Mouse (Mus musculus) neural tube, embryonic 12.5 days (tissue): ENCODE results near the gene Fkbp5. TPM values are rescaled to one million over a fixed set of nuclear protein-coding genes. Genes with fewer than 3 reads are reported as not detected.
"Not testable (repeated sequence)": the region's sequence is repeated elsewhere in the genome, so short reads cannot be mapped to it uniquely, and the experiment has no call there.

Experiments used
- ATAC-seq: fragments of 200-750 bp; cut with Nextera tagmentation; 2 replicates; pipeline ENCODE4 v1.8.0; 2017; ENCODE audit warnings: low read depth, mild to moderate bottlenecking, moderate TSS enrichment, moderate library complexity; ENCODE audit not compliant: low FRiP score
- H3K27ac ChIP-seq: fragments of 300-500 bp; sonication (generic); 2 replicates; pipeline ENCODE4 v1.5.1; 2016
- H3K27me3 ChIP-seq: fragments of 300-500 bp; sonication (generic); replicated peaks from 2 replicates; pipeline ENCODE4 v1.6.1; 2016; ENCODE audit warnings: mild to moderate bottlenecking
- H3K36me3 ChIP-seq: fragments of 300-500 bp; sonication (generic); 2 replicates; pipeline ENCODE4 v1.6.1; 2016; ENCODE audit warnings: mild to moderate bottlenecking
- H3K4me1 ChIP-seq: fragments of 300-500 bp; sonication (generic); 2 replicates; pipeline ENCODE4 v1.6.1; 2016
- H3K4me2 ChIP-seq: fragments of 300-500 bp; sonication (generic); replicated peaks from 2 replicates; pipeline ENCODE4 v1.6.1; 2016; ENCODE audit warnings: mild to moderate bottlenecking
- H3K4me3 ChIP-seq: fragments of 300-500 bp; sonication (generic); 2 replicates; pipeline ENCODE4 v1.5.1; 2016
- H3K9ac ChIP-seq: fragments of 300-500 bp; sonication (generic); 2 replicates; pipeline ENCODE4 v1.6.1; 2016; ENCODE audit warnings: mild to moderate bottlenecking
- H3K9me3 ChIP-seq: fragments of 300-500 bp; sonication (generic); 2 replicates; pipeline ENCODE4 v1.6.1; 2016; ENCODE audit warnings: mild to moderate bottlenecking
- WGBS: fragments of 180-500 bp; shearing (Covaris S2); methylation state at CpG from one replicate; pipeline ENCODE4 v1.1.7; 2016; 5-methylcytosine and 5-hydroxymethylcytosine counted together
- polyA plus RNA-seq: library from polyadenylated mRNA; unstranded; fragments of >200 nt; fragmentation: Nextera tagmentation; extraction: Ambion mirVana; gene quantifications from 2 replicates; pipeline ENCODE4 v1.2.1, GENCODE M21; 2016

Gene Fkbp5
- polyA plus RNA-seq, 1 experiment from 2014 or later = 34.1 TPM

DNA sequence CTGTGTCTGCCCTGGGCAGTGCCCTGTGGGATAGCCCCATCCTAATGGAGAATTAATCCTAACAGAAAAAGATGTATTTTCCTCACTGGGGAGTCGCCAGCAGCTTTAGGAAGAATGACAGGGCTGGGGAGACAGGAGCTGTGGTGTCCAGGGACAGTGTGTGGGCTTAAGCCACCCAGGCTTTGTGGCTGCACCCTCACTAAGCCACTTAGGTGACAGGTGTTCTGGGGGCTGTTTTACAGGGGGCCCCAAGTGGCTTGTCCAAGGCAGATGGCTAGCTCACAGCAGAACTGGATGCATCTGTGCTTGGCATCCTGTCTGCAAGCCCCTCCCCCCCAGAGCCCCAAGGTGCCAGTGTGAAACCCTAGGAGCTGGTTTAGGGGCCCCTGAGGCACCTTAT lies 145.4 kb downstream of the Fkbp5 start:
- Histone ChIP-seq H3K27me3 (peaks cover 34% of the 10 kb centered on the region), H3K27ac (no peak overlapping the region), H3K36me3 (no peaks in the 10 kb centered on the region), H3K9me3 (no peaks in the 10 kb centered on the region), H3K4me3 (no peak overlapping the region), H3K4me1 (no peaks in the 10 kb centered on the region), H3K4me2 (no peak overlapping the region), H3K9ac (no peak overlapping the region)
- ATAC-seq = no peak
- 76% methylated on average over 1 of the region's 1 CpGs for WGBS

DNA sequence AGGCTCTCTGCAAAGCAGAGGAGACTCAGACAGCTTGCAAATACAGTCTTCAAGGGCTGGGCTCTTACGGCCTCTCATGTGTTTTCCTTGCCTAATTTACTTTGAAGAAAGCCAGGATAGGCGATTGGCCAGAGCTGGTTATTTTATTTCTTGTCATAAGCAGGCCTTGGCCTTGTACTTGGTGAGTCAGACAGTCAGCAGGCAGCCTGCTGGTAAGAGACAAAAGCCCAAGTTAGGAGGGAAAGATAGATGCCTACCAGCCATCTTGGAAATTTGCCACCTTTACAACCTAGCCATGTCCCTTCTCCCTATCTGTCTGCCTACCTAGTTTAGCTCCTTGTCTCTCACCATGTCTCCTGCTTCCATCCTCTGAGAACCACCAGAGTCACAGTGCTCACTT lies 146.0 kb downstream of the Fkbp5 start:
- H3K9me3 ChIP-seq = no peaks in the 10 kb centered on the region
- no peak overlapping the region for H3K27ac ChIP-seq
- no peak for ATAC-seq
- peaks cover 31% of the 10 kb centered on the region for H3K27me3 ChIP-seq
- H3K4me2 ChIP-seq = no peak overlapping the region
- no peaks in the 10 kb centered on the region for H3K4me1 ChIP-seq
- no peak overlapping the region for H3K4me3 ChIP-seq
- H3K36me3 ChIP-seq = no peaks in the 10 kb centered on the region
- no peak overlapping the region for H3K9ac ChIP-seq
- WGBS = 69% methylated on average over 2 of the region's 2 CpGs

DNA sequence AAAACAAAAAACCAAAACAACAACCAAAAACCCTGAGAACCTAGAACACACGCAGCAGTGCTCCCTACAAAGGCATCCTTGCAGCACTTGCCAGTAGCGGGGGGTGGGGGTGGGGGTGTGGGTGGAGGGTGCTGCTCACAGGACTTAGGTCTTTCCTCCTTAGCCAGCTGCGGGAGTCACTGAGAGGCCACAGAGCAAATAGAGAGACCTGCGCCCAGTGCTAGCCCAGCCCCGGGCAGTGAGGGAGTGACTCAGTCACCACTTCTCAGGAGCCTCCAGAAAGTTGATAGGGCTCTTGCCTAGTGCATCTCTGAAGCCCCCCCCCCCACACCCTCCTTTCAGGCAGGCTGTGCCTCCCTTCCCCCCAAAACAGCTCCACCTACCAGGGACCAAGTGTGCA lies 148.3 kb downstream of the Fkbp5 start:
- Histone ChIP-seq H3K27ac (no peak overlapping the region), H3K36me3 (no peaks in the 10 kb centered on the region), H3K9ac (no peak overlapping the region), H3K9me3 (no peaks in the 10 kb centered on the region), H3K27me3 (peaks cover 28% of the 10 kb centered on the region), H3K4me3 (no peak overlapping the region), H3K4me2 (no peak overlapping the region), H3K4me1 (peaks cover 4% of the 10 kb centered on the region; the same call in 1 of the 2 replicates)
- whole genome bisulfite sequencing = 79% methylated on average over 5 of the region's 5 CpGs
- no peak for ATAC-seq

DNA sequence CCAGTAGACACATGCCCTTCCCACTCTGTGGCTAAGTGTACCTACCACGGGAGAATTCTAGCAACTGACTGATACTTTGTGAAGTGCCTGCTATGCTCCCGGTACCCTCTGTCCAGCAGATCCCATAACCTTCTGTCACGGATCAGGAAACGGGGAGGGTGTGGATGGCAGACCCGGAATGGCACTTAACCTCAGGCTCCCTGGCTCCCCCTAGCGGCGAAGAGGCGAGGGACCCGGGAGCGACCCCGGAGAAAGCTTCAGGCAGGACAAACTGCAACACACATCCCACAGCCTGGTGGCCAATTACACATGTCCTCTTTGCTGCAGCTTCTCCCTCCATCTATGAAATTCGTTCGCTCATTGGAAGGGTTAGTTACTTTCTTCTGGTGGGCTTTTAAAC lies 148.9 kb downstream of the Fkbp5 start:
- Histone ChIP-seq H3K36me3 (no peaks in the 10 kb centered on the region), H3K27ac (no peak overlapping the region), H3K9ac (no peak overlapping the region), H3K4me3 (no peak overlapping the region), H3K4me2 (no peak overlapping the region), H3K4me1 (peaks cover 9% of the 10 kb centered on the region; the same call in 1 of the 2 replicates), H3K9me3 (no peaks in the 10 kb centered on the region), H3K27me3 (peaks cover 31% of the 10 kb centered on the region)
- ATAC-seq = no peak
- WGBS = 2% methylated on average over 13 of the region's 13 CpGs

DNA sequence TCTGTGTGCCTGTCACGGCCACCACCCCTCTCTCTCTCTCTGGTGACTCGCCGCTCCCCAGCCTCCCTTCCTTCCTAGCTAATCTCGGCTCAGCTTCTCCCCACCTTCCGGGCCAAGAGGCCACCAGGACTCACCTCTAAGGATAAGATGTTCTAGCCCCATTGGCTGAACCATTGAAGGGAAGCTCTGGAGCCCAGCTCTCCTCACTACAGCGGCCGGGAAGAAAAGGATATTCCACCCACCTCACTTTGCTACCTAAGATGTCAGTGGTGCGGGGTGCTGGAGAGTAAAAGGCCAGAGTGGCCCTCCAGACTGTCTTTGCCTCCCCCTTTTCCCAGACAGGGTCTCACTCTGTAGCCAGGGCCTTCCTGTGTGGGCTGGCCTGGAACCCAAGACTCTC lies 152.2 kb downstream of the Fkbp5 start, which contains the start of gene Tulp1:
TSS of gene Tulp1 (minus strand) at position 101 of the 400 bp plus-strand sequence.
- Histone ChIP-seq H3K36me3 (no peaks in the 10 kb centered on the region), H3K9ac (0 out of 2 replicates have a peak within 1 kb of the TSS, but pooled peaks have one; percentile 13), H3K27me3 (peaks cover 61% of the 10 kb centered on the region), H3K27ac (no peak within 1 kb of the TSS), H3K4me1 (peaks cover 19% of the 10 kb centered on the region), H3K4me2 (peak within 1 kb of the TSS; percentile 44), H3K4me3 (no peak within 1 kb of the TSS), H3K9me3 (no peaks in the 10 kb centered on the region)
- WGBS = 26% methylated on average over 8 of the region's 8 CpGs
- no peak for ATAC-seq

DNA sequence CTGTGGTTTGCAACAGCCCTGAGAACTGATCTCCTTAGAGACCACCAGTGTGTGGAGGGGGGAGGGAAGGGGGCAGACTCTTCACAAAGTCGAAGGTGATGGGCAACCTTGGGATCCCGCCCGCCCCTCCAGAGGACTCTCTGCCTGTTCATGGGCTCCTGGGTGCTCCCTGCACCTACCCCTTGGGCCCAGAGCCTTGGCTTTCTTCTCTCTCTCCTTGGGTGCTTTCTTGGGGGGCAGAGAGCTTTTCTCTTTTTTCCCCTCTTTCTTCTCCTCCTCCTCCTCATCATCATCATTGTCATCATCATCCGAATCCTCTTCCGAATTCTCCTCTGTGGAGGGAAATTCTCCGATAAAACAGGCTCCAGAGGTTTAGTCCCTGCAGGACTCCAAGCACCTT lies 153.8 kb downstream of the Fkbp5 start:
- ATAC-seq = no peak
- H3K27me3 ChIP-seq = peaks cover 75% of the 10 kb centered on the region
- no peaks in the 10 kb centered on the region for H3K36me3 ChIP-seq
- peak overlapping the region; percentile 65 for H3K4me2 ChIP-seq
- no peak overlapping the region for H3K4me3 ChIP-seq
- peaks cover 19% of the 10 kb centered on the region for H3K4me1 ChIP-seq
- no peaks in the 10 kb centered on the region for H3K9me3 ChIP-seq
- 5% methylated on average over 6 of the region's 6 CpGs for WGBS
- no peak overlapping the region for H3K27ac ChIP-seq
- H3K9ac ChIP-seq = no peak overlapping the region

DNA sequence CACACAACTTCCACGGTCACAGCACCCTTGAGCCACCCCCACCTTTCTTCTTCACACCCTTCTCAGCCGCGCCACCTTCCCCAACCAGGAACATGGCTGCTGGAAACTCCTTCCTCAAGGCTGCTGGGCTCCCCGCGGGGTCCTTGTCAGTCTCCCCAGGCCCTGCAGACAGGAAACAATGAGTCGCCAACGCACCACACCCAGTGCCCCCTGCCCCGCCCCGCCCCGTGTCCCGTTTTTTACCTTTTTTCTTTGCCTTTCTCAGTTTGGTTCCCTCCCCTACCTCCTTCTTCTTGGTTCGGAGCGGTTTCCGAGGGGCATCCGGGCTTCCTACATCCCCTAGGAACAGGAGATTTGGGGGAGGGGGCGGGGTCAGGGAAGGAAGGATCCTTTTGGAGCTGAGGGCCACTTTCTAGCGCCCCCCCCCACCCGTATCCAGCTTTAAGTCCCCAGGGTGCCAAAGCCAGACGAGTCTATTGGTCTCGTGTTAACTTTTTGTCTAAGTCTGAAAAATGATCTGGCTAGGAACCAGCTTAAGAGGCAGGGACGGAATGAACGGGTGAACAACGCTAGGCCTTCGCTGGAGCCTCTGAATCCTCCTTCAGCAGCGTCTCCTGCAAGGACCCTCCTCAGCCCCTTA lies 154.6 kb downstream of the Fkbp5 start:
- no peak for ATAC-seq
- whole genome bisulfite sequencing = under 1% methylated on average over 25 of the region's 25 CpGs
- Histone ChIP-seq H3K27me3 (peaks cover 82% of the 10 kb centered on the region), H3K4me2 (peak overlapping the region; percentile 65), H3K9me3 (no peaks in the 10 kb centered on the region), H3K27ac (no peak overlapping the region), H3K9ac (peak overlapping the region; percentile 35), H3K4me1 (peaks cover 19% of the 10 kb centered on the region), H3K4me3 (peak overlapping the region; percentile 31), H3K36me3 (no peaks in the 10 kb centered on the region)

DNA sequence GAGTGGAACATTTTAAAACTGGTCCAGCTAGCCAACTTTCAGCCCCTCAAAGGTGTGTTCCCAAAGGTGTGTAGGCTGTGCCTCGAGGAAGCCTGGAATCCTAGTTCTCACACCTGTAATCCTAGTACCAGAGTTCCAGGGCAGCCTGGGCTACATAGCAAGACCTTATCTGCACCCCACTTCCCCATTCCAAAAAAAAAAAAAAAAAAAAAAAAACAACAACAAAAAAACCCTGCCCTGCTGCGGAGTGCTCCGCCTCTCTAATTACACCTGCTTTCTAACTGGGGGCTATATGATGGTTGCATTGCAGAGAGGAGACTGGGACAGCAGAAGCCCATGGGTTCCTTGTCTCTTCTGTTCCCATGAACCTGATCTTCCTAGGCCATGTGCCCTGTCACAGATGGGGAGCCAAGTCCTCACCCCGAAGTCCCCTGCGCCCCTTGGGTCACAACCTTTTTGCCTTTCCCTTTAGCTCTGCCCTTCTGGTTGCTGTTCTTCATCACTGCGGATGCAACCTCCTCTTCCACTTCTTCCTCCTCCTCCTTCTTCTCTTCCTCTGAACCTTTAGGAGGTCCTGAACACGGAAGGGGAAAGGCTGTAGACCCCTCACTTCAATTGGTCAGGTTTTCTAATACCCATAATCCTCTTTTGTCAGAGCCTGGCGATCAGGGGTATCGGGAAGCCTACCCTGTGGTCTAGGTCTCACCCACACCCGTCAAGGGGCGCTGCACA lies 155.2 kb downstream of the Fkbp5 start:
- H3K27me3 ChIP-seq = peaks cover 80% of the 10 kb centered on the region
- peak overlapping the region; percentile 35 for H3K9ac ChIP-seq
- H3K9me3 ChIP-seq = no peaks in the 10 kb centered on the region
- H3K4me2 ChIP-seq = peak overlapping the region; percentile 65
- WGBS = 26% methylated on average over 11 of the region's 11 CpGs
- H3K4me1 ChIP-seq = peaks cover 19% of the 10 kb centered on the region
- H3K36me3 ChIP-seq = no peaks in the 10 kb centered on the region
- H3K4me3 ChIP-seq = peak overlapping the region; percentile 31
- no peak overlapping the region for H3K27ac ChIP-seq
- no peak for ATAC-seq

DNA sequence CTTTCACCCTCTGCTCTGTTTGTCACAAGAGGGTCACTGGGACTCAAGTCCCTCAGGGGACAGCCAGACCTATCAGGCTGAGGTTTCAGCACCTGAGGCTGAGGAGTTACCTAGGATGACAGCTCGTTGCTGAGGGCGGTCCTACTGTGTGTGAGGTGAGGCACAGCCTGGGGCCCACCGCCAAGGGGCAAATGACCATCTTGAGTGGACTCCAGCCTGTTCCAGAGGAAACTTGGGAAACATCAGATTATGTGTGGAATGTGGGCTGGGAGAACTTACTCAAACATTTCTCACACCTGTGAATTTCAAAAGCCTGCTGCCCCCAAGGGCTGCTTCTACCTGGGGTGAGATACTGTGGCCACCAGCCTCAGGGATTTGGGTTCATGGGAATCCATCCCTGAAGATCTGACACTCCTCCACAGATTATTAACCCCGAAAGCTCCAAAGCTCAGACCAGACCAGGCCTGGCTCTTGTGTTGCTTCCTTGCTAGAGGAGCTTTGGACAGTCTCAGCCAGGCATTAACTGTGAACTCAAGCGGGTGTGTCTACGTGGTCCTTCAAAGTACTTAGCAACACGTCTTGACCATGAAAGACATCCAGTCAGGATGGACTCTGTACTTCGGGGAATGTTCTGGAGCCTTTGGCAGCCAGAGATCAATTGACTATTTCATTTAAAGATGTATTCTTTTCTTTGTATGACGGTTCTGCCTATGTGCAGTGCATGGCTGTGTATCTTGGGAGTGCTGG lies 156.6 kb downstream of the Fkbp5 start:
- peaks cover 75% of the 10 kb centered on the region for H3K27me3 ChIP-seq
- ATAC-seq = no peak
- 79% methylated on average over 9 of the region's 9 CpGs for WGBS
- no peaks in the 10 kb centered on the region for H3K36me3 ChIP-seq
- H3K9me3 ChIP-seq = no peaks in the 10 kb centered on the region
- H3K4me2 ChIP-seq = no peak overlapping the region
- no peak overlapping the region for H3K4me3 ChIP-seq
- no peak overlapping the region for H3K27ac ChIP-seq
- H3K4me1 ChIP-seq = peaks cover 19% of the 10 kb centered on the region
- H3K9ac ChIP-seq = no peak overlapping the region

DNA sequence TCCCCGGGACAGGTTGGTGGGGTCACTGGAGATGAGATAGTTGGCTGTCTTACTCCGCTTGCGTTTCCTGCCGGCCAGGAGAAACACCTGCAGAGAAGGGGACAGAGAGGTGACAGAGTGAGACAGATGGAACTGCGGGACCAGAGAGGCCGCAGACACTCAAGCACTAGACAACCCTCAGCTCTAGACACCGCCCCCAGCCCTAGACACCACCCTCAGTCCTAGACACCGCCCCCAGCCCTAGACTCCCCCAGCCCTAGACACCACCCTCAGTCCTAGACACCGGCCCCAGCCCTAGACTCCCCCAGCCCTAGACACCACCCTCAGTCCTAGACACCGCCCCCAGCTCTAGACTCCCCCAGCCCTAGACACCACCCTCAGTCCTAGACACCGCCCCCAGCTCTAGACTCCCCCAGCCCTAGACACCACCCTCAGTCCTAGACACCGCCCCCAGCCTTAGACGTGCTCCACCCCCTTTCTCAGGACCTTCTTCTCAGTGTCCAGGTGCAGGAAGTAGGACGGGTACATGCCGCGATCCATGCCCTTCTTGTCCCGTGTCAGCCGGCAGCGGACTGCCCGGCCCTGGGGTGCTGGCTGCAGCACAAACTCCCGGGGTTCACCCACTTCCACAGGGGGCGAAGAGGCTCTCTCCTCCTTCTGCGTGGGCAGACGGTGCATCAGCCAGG lies 158.6 kb downstream of the Fkbp5 start:
- not testable (repeated sequence) for H3K9ac ChIP-seq, H3K4me2 ChIP-seq, H3K36me3 ChIP-seq, H3K4me3 ChIP-seq, ATAC-seq, H3K27ac ChIP-seq, H3K9me3 ChIP-seq
- H3K4me1 ChIP-seq = peaks cover 11% of the 10 kb centered on the region
- 14% methylated on average over 22 of the region's 24 CpGs for WGBS
- peaks cover 56% of the 10 kb centered on the region for H3K27me3 ChIP-seq

DNA sequence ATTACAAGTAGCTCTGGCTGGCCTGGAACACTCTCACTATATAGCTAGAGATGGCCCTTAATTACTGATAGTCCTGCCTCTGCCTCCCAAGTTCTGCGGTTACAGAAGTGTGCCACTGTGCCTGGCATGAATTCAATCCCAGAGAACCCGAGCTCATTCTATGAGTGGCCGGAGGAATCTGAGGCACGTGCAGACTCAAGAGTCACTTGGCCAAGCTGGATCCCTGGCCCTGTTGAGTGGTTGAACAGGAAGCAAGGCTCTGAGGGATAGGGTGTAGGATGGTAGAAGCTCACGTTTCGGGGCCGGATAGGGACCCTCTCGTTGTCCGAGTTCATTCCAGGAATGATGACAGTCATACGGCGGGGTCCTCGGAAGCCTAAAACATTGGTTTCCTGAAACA lies 161.5 kb downstream of the Fkbp5 start:
- ATAC-seq = no peak
- Histone ChIP-seq H3K9ac (no peak overlapping the region), H3K9me3 (no peaks in the 10 kb centered on the region), H3K27ac (no peak overlapping the region), H3K27me3 (peaks cover 49% of the 10 kb centered on the region), H3K4me2 (no peak overlapping the region), H3K4me3 (no peak overlapping the region), H3K4me1 (peaks cover 11% of the 10 kb centered on the region), H3K36me3 (no peaks in the 10 kb centered on the region)
- WGBS = 89% methylated on average over 12 of the region's 12 CpGs

DNA sequence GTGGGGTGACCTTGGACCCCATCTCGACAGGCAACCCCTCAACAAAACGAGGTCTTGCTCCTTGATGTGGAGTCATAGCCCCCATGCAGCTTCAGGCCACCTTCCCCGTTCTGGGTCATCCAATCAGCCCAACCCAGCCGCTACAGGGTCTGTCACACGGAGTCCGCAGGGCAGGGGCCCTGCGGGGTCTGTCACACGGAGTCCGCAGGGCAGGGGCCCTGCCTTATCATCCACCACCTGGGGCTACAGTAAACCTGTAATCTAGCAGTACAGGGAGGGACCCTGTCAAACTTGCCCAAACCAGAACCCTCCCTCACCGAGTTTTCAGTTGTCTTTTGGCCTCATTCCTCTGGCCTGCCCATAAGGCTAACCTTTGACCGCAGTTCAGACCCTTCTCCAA lies 165.3 kb downstream of the Fkbp5 start:
- 4% methylated on average over 11 of the region's 11 CpGs for WGBS
- no peak overlapping the region for H3K27ac ChIP-seq
- H3K27me3 ChIP-seq = peaks cover 28% of the 10 kb centered on the region

More for the DNA sequence above, 165.3 kb downstream of the Fkbp5 start:
- H3K4me1 ChIP-seq = peaks cover 34% of the 10 kb centered on the region
- no peak overlapping the region for H3K9ac ChIP-seq
- H3K9me3 ChIP-seq = no peaks in the 10 kb centered on the region
- H3K4me3 ChIP-seq = peak overlapping the region; percentile 65
- H3K36me3 ChIP-seq = no peaks in the 10 kb centered on the region
- H3K4me2 ChIP-seq = peak overlapping the region; percentile 94
- ATAC-seq = no peak
